Mouse (Mus musculus) E14TG2a.4 (cell line): ENCODE data around the gene Btbd6.

Experiments
- H3K27me3 ChIP-seq: 2 replicates; pipeline ENCODE4 v1.6.1; 2014; ENCODE audit warnings: low read length, control low read depth; ENCODE audit not compliant: insufficient read depth
- H3K36me3 ChIP-seq: 2 replicates; pipeline ENCODE4 v1.6.1; 2014; ENCODE audit warnings: low read length, control low read depth; ENCODE audit not compliant: insufficient read depth
- H3K4me1 ChIP-seq: replicated peaks from 2 replicates; pipeline ENCODE4 v1.6.1; 2014; ENCODE audit warnings: low read depth, low read length, control low read depth
- H3K4me3 ChIP-seq: replicated peaks from 2 replicates; pipeline ENCODE4 v1.5.1; 2014; ENCODE audit warnings: mild to moderate bottlenecking, low read length
- H3K9me3 ChIP-seq: 2 replicates; pipeline ENCODE4 v1.6.1; 2014; ENCODE audit warnings: low read length, control low read depth
- CTCF ChIP-seq: conservative IDR thresholded peaks from 2 replicates; pipeline ENCODE4 v1.5.1; 2014; ENCODE audit warnings: low read length
- NANOG ChIP-seq: IDR thresholded peaks from 2 replicates; pipeline ENCODE4 v1.6.1; 2014; ENCODE audit warnings: borderline replicate concordance, low read length, mixed read lengths
- POU5F1 ChIP-seq: IDR thresholded peaks from 2 replicates; pipeline ENCODE4 v1.6.1; 2014; ENCODE audit warnings: low read length, borderline replicate concordance

The Btbd6 gene

DNA sequence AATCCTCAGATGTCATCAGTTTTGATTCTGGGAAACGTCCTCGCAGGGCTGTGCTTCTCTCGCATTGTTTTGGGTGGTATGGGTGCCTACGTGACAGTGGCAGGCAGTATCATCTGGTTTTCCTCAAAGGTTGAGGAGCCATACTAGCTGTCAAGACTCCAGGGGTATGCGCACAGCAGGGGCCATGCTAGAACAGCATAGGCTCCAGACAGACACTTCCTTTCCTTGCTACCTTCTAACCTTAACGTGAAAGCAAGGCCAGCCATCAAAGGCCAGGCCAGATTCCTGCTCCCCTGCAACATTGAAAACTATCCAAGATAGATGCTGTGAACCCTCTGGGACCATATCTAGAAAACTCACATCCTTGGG lies 25.5 kb upstream of the Btbd6 start:
- no peaks in the 10 kb centered on the region for H3K9me3 ChIP-seq
- TF ChIP-seq NANOG (no peak), POU5F1 (no peak), CTCF (no peak)
- 0 out of 2 replicates have a peak, but pooled peaks cover 7% of the 10 kb centered on the region for H3K36me3 ChIP-seq
- peaks cover 52% of the 10 kb centered on the region for H3K4me1 ChIP-seq
- peak overlapping the region; percentile 89 for H3K4me3 ChIP-seq
- H3K27me3 ChIP-seq = peaks cover 46% of the 10 kb centered on the region

DNA sequence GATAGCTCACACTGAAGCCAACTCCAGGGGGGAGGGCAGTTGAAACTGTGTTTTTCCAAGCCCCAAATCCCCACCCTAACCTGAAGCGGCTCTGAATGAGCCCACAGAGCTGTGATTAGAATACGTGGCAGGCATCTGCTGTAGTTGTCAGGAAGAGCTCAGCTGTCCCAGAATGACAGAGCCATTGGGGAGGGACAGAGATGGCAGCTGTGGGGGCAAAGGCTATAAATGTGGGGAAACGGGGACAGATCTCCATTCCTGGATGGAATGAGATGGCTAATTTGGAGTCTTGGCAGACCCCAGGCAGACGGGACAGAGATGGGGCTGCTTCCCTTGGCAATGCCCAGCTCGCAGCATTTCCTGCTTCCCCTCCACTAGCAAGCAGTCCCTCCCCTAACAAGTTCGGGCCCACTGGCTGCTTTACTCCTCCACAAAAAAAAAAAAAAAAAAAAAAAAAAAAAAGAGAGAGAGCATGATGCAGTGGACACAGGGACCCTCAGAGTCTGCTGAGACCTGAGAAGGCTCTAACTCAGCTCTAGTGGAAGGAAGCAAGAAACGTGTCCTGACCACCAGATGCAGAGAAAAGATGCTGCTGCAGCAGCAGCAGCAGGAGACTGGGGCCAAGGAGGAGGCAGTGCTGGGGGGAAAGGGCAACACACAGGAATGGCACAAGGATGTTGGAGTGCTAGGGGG lies 25.0 kb upstream of the Btbd6 start:
- TF ChIP-seq NANOG (no peak), CTCF (no peak), POU5F1 (no peak)
- Histone ChIP-seq H3K4me3 (no peak overlapping the region; the same call in 1 of the 2 replicates), H3K27me3 (peaks cover 44% of the 10 kb centered on the region), H3K4me1 (peaks cover 48% of the 10 kb centered on the region), H3K9me3 (no peaks in the 10 kb centered on the region), H3K36me3 (peaks cover 7% of the 10 kb centered on the region; the same call in 1 of the 2 replicates)

- TF ChIP-seq POU5F1 (no peak), NANOG (no peak), CTCF (no peak)
- peaks cover 44% of the 10 kb centered on the region for H3K27me3 ChIP-seq
- H3K4me3 ChIP-seq = no peak overlapping the region
- H3K4me1 ChIP-seq = peaks cover 37% of the 10 kb centered on the region
- peaks cover 17% of the 10 kb centered on the region for H3K36me3 ChIP-seq
- no peaks in the 10 kb centered on the region for H3K9me3 ChIP-seq
These were observed 23.8 kb upstream of the Btbd6 start for GRCm38 (mm10) chr12:112952433-112952832.

- Histone ChIP-seq H3K4me1 (peaks cover 31% of the 10 kb centered on the region), H3K27me3 (peaks cover 44% of the 10 kb centered on the region), H3K9me3 (no peaks in the 10 kb centered on the region), H3K4me3 (no peak overlapping the region), H3K36me3 (peaks cover 23% of the 10 kb centered on the region)
- TF ChIP-seq POU5F1 (no peak), NANOG (no peak)
These were observed 23.2 kb upstream of the Btbd6 start for GRCm38 (mm10) chr12:112952926-112953565.

- TF ChIP-seq CTCF (peak; percentile 89), POU5F1 (no peak)
- H3K4me1 ChIP-seq = peaks cover 12% of the 10 kb centered on the region
- peaks cover 18% of the 10 kb centered on the region for H3K27me3 ChIP-seq
These were observed 20.5 kb upstream of the Btbd6 start for GRCm38 (mm10) chr12:112955800-112956199.

GRCm38 (mm10) chr12:112958303-112958702 lies 18.0 kb upstream of the Btbd6 start:
- H3K27me3 ChIP-seq = no peaks in the 10 kb centered on the region
- peaks cover 73% of the 10 kb centered on the region for H3K36me3 ChIP-seq
- peaks cover 7% of the 10 kb centered on the region for H3K4me1 ChIP-seq
- H3K4me3 ChIP-seq = no peak overlapping the region
- H3K9me3 ChIP-seq = no peaks in the 10 kb centered on the region
- no peak for TF ChIP-seq NANOG
- 0 out of 2 replicates have a peak, but pooled peaks have one; percentile 7 for TF ChIP-seq CTCF
- TF ChIP-seq POU5F1 = no peak

More at GRCm38 (mm10) chr12:112955800-112956199, 20.5 kb upstream of the Btbd6 start:
- Histone ChIP-seq H3K36me3 (peaks cover 48% of the 10 kb centered on the region), H3K4me3 (no peak overlapping the region), H3K9me3 (no peaks in the 10 kb centered on the region)

GRCm38 (mm10) chr12:112959421-112959820 lies 16.9 kb upstream of the Btbd6 start:
- Histone ChIP-seq H3K9me3 (no peaks in the 10 kb centered on the region), H3K27me3 (no peaks in the 10 kb centered on the region), H3K36me3 (peaks cover 84% of the 10 kb centered on the region), H3K4me1 (peaks cover 7% of the 10 kb centered on the region), H3K4me3 (no peak overlapping the region)
- TF ChIP-seq POU5F1 (no peak), NANOG (no peak), CTCF (no peak)

DNA sequence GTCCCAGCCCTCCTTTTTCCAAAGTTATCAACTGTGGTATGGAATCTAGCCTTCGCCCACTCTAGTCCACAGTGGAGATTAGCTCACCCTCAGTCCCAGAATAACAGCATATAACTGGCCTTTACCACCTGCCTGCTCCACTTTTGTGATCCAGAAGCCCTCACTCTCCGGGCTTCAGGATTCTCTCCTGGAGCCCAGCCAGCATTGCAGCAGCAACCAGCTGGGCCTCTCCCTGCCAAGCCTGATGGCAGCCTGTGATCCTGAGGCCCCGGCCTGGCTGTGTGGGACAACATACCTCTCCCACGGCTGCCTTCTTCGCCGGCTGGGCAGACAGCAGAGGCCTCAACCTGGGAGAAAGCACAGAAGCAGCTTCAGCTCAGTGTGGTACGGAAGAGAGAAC lies 14.9 kb upstream of the Btbd6 start:
- Histone ChIP-seq H3K27me3 (no peaks in the 10 kb centered on the region), H3K4me1 (peaks cover 5% of the 10 kb centered on the region), H3K4me3 (no peak overlapping the region), H3K9me3 (no peaks in the 10 kb centered on the region), H3K36me3 (peaks cover 96% of the 10 kb centered on the region)
- no peak for TF ChIP-seq NANOG
- TF ChIP-seq POU5F1 = no peak
- TF ChIP-seq CTCF = no peak
